Mouse (Mus musculus): Measurements from ENCODE around the gene Soat2.

- TF ChIP-seq POLR2A (IDR thresholded peaks at IDR 0.05; ENCODE audit: control insufficient read depth, low read depth, low read length): no peak
- TF ChIP-seq CTCF (IDR thresholded peaks at IDR 0.05; ENCODE audit: control insufficient read depth, insufficient read depth, insufficient replicate concordance, low read depth, low read length): no peak
Observed at GRCm38 (mm10) chr15:102149561-102149960, 765 bp upstream of the Soat2 start.
